Mouse (Mus musculus): Measurements from ENCODE around the gene Slc35f1.

Gene Slc35f1

DNA sequence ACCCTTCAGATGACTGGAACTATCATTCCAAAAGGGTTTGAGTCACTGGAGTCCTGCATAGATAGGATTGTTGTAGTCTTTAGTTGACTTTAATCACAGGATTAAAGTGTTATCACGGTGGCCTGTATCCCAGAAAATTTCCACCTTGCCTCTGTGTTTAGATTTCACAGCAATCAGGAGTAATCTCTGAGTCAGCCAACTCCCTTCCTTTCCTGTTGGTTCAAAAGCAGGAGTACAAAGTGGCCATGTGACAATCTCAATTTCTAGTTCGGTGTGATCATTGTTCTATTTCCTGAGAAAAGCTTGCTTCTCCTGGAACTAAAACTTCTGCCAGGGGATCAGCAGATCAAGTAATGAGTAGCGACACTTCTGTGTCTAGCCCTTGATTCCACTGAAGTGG, 410.5 kb downstream of the Slc35f1 start:
- DNase-seq (ENCODE audit: low spot score in 2 of 2) = no peak

DNA sequence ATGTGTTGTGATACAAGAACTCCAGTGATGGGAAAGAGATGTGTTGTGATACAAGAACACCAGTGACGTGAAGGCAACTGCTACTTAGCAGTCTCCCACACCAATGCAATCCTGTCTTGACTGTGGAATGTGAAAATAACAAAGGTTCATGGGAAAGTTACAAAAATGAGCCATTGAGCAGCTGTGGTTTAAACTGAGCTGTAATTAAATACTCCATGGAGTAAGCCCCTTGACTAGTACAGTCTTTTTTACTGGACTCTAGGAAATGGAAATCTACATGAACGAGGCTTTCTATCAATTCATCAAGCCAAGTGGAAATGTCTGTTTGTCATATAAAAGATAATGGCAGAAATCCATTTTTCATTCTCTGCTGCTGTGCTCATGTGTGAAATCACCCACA, 411.1 kb downstream of the Slc35f1 start:
- DNase-seq (ENCODE audit: low spot score in 2 of 2) = no peak

DNA sequence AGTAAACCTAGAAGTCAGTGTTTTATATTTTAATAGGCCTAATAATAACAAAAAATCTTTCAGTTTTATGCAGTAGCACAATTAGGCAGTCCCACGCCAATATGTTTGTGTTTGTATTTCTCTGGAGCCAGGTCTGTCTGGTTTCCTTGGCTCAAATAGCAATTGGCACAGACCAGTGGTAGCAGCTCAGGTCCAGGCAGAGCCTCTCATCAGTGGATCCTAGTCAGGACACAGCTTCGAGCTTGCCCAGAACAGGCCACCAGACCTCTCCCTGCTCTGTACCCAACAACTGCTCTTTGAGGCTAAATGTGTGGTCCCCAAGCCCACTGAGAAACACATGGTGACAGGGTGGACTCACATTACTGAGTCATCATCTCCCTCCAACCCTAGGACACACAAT, 412.1 kb downstream of the Slc35f1 start:
- DNase-seq (ENCODE audit: low spot score in 2 of 2) = no peak

DNA sequence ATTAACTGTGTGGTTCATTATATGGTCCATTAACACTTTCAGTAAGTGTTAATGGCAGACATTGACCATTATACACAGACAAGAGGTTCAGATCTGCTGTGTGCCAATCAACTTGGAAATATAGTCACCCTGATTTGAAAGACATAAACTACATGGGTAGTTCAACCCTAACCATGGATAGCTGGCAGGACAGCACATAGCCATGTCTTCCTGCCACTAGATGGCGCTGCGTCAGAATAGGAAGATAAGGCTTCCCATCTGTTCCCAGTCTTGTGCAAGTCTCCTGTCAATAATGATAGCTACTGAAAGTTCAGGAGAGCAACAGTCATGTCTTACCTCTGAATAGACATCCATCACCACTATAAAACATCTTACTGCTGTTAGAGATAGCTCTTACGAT, 424.7 kb downstream of the Slc35f1 start:
- peak; percentile 44 to 77 for DNase-seq (ENCODE audit: low spot score in 2 of 2)

DNA sequence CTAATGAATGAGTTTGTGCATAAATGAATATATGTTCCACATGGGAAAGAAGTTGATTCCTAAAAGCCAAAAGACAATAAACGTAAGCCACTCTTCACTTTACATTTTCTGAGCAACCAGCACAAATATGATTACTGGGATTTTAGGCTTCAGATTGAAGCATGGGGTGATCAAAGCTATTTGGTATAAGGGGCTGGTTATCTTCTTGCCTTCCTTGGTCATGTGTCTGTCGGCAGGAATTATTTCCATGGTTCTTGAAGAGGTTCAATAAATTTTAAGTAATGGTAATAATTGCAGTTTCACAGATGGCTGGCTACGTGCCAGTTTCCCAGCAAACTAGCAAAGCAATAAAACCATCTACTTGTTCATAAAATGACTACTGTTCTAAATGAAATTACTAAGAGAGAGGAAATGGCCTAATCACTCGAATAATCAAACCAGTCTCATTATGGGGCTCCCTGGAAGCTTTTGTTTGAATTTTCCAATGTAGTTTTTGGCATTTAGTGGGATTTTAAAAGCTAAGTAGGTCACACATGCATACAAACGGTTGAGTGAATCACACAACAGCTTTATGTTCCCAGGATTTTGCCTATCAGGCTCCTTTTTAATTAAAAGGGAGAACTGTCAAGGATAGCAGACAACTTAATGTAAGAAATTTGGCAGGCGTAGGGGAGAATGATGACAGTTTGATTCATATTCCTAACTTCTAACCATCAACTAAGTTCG, 425.5 kb downstream of the Slc35f1 start:
- no peak for DNase-seq (ENCODE audit: low spot score in 2 of 2)

DNA sequence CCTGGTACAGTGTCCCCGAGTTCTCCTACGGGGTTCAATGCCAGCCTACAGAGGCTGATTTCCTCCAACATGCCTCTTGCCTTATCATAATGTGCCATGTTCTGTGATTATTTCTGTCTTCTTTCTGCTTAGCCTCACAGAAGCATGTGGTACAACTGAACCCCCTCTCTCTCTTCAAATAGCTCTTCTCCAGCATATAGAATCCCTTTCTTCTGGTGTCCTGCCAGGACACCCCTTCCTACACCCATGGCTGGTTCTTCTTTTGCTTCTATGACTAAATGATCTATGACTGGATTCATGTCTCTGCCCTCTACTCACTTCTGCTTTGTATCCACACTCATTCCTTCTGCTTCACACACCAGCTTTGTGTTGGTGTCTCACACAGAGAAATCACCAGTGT, 430.3 kb downstream of the Slc35f1 start:
- DNase-seq (ENCODE audit: low spot score in 2 of 2) = no peak

DNA sequence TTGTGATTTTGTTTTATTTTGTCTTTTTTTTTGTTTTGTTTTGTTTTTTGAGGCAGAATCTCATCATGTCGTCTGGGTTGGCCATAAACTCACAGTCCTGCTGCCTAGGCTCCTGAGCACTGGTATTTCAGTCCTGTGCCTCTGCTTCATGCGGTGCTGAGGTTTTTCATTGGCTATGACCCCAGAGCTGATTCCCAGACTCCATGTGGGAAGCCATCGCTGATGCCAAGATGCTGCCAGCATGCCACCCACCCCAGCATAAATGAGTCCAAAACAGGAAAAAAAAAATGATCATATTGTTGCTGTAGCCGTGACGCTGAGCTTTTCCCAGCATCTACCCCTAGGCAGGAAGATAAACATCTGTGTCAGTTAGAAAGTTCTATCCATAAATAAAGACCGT, 434.0 kb downstream of the Slc35f1 start:
- DNase-seq (ENCODE audit: low spot score in 2 of 2) = no peak

DNA sequence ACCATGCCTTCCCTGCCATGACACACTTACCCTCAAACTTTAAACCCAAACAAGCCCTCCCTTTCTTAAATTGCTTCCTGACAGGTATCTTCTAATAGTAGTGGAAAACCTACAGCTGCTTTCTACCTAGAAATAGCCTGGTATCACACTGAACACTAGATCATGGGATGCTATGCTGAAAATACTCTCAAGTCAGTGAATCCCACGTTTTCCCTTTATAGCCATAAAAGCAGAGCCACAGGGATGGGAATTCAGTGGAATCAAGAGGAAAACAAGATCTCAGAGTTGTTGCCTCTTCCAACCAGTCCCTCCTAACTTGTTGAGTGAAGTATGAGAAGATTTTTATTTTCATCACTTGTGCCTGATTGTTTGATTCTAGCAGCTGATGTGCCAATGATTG, 442.4 kb downstream of the Slc35f1 start:
- DNase-seq (ENCODE audit: low spot score in 2 of 2) = no peak

DNA sequence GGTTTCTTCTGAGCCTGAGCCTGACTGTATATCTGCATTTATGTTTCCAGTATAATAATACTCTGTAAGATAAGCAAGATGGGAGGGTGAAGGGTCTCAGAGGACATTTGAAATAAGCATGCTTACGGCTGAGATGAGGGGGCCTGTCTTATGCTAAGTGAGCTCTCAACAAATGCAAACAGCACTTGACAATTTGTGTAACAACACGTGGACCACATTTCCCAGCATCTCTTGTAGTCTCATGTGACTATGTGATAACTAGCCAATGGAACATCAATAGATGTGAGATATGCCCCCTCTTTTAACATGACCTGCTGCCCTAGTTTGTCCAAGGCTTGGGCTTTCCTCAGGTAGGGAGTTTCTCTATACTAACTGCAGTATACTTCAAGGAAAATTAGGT, 460.0 kb downstream of the Slc35f1 start:
- no peak for DNase-seq (ENCODE audit: low spot score in 2 of 2)

DNA sequence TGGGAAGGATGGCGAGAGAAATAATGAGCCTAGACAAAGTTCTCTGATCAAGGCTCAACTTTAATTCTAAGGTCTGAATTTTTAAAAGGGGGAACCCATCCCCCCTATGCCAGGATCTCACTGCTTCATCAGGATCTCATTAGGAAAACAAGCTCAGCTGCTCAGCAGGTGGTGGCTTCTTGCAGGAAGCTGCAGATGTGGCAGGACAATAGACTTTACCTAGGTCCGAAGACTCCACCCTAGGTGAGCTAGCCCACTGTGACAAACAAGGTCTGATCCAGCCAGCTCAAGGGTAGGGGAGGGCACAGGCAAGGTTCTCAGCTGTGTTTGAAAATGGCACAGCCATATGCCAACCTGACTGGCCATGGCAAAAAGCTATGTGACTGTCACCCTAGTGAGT, 460.6 kb downstream of the Slc35f1 start:
- DNase-seq (ENCODE audit: low spot score in 2 of 2) = no peak

DNA sequence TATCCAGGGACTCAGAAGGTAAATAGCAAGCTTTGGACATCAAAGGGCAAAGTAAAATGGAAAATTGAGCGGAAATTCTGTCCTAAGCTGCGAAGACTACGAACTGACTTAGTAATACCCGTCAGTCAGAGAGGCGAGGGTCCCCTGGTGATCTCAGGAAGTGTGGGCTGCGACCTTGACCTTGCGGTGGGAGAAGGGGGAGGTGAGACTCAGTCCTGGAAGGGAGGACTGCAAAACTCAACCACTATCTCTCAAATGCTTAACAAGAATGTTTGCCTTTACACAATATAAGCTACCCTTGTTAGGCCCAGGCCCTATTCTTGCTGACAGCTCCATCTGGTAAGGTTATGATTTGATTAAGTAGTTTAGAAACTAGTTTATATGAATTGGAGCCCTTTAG, 466.0 kb downstream of the Slc35f1 start:
- DNase-seq (ENCODE audit: low spot score in 2 of 2) = no peak

DNA sequence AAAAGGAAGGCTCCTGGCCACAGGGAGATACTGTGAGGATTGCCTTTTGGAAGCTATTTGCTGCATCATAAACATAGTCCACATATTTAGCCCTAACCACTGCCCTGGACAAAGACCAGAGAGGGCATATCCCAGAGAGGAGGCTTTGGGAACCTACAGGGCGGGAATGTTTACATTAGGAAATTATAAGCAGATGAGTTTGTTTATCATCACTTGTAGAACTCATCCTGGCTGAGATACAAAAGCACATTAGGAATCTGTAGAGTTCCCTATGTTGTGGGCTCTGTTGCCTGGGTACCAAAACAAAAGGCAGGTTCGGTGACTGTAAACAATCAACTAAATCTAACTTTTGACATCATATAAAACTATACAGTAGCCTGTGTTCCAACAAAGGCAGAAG, 467.4 kb downstream of the Slc35f1 start:
- DNase-seq (ENCODE audit: low spot score in 2 of 2) = no peak
